Mouse (Mus musculus) forebrain, embryonic 12.5 days (tissue): Measurements from ENCODE around the gene Akr7a5. TPM values are rescaled to one million over a fixed set of nuclear protein-coding genes. Genes with fewer than 3 reads are reported as not detected.

Experiments
- ATAC-seq: fragments of 200-750 bp; cut with Nextera tagmentation; 2 replicates; pipeline ENCODE4 v1.8.0; 2017; ENCODE audit warnings: moderate TSS enrichment; ENCODE audit not compliant: low FRiP score
- H3K27ac ChIP-seq: fragments of 300-500 bp; sonication (generic); 2 replicates; pipeline ENCODE4 v1.5.1; 2016; ENCODE audit warnings: mild to moderate bottlenecking
- H3K27me3 ChIP-seq: fragments of 300-500 bp; sonication (generic); 2 replicates; pipeline ENCODE4 v1.6.1; 2016; ENCODE audit warnings: mild to moderate bottlenecking
- H3K36me3 ChIP-seq: fragments of 300-500 bp; sonication (generic); replicated peaks from 2 replicates; pipeline ENCODE4 v1.6.1; 2016; ENCODE audit warnings: mild to moderate bottlenecking
- H3K4me1 ChIP-seq: fragments of 300-500 bp; sonication (generic); 2 replicates; pipeline ENCODE4 v1.6.1; 2016
- H3K4me2 ChIP-seq: fragments of 300-500 bp; sonication (generic); 2 replicates; pipeline ENCODE4 v1.6.1; 2016; ENCODE audit warnings: mild to moderate bottlenecking, moderate library complexity
- H3K4me3 ChIP-seq: fragments of 300-500 bp; sonication (generic); replicated peaks from 2 replicates; pipeline ENCODE4 v1.5.1; 2016; ENCODE audit warnings: mild to moderate bottlenecking
- H3K9ac ChIP-seq: fragments of 300-500 bp; sonication (generic); 2 replicates; pipeline ENCODE4 v1.6.1; 2016; ENCODE audit warnings: mild to moderate bottlenecking
- H3K9me3 ChIP-seq: fragments of 300-500 bp; sonication (generic); 2 replicates; pipeline ENCODE4 v1.6.1; 2016
- WGBS: fragments of 180-500 bp; shearing (Covaris S2); methylation state at CpG from one replicate; pipeline ENCODE4 v1.1.7; 2016; 5-methylcytosine and 5-hydroxymethylcytosine counted together
- polyA plus RNA-seq: library from polyadenylated mRNA; unstranded; fragments of >200 nt; fragmentation: Nextera tagmentation; extraction: Ambion mirVana; gene quantifications from 2 replicates; pipeline ENCODE4 v1.2.1, GENCODE M21; 2016

Akr7a5 gene
- polyA plus RNA-seq, 1 experiment from 2014 or later = 78.1 TPM

DNA sequence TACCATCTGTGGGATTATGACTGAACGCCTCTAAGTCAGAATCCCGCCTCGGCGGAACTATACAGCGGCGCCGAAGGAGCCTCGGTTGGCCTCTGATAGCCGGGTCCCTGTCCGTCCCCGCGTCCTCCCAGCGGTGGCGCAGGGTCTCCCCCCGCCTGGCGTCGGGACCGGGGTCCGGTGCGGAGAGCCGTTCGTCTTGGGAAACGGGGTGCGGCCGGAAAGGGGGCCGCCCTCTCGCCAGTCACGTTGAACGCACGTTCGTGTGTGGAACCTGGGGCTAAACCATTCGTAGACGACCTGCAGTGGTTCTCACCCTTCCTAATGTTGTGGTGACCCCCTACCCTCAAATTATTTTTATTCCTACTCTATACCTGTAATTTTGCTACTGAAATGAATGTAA lies 27.6 kb downstream of the Akr7a5 start:
- H3K4me1 ChIP-seq = no peaks in the 10 kb centered on the region
- no peak for ATAC-seq

DNA sequence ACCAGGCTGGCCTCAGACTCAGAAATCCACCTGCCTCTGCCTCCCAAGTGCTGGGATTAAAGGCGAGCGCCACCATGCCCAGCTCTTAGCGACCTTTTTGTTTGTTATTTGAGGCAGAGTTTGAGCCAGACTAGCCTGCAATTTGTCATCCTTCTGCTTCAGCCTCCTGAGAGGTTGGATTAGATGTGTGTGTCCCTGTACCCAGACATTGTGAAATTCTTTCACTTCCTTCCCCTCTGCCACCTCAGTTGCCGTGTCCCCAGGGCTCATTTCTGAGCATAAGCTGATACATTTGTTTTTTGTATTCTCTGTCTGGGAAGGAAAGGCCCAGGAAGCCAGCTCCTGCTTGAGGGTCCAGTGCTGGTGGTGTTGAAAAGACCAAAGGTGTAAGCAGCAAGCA lies 30.3 kb downstream of the Akr7a5 start:
- ATAC-seq = no peak
- peaks cover 17% of the 10 kb centered on the region for H3K27me3 ChIP-seq
- H3K36me3 ChIP-seq = peaks cover 7% of the 10 kb centered on the region
- no peak overlapping the region for H3K27ac ChIP-seq
- no peak overlapping the region for H3K9ac ChIP-seq
- H3K9me3 ChIP-seq = no peaks in the 10 kb centered on the region
- WGBS = 80% methylated on average over 4 of the region's 4 CpGs
- no peaks in the 10 kb centered on the region for H3K4me1 ChIP-seq
- H3K4me3 ChIP-seq = no peak overlapping the region
- no peak overlapping the region for H3K4me2 ChIP-seq

More for the DNA sequence above, 27.6 kb downstream of the Akr7a5 start:
- no peak overlapping the region for H3K27ac ChIP-seq
- H3K27me3 ChIP-seq = peaks cover 23% of the 10 kb centered on the region
- 62% methylated on average over 33 of the region's 33 CpGs for WGBS
- H3K9me3 ChIP-seq = no peaks in the 10 kb centered on the region
- H3K9ac ChIP-seq = no peak overlapping the region
- no peaks in the 10 kb centered on the region for H3K36me3 ChIP-seq
- no peak overlapping the region for H3K4me2 ChIP-seq
- H3K4me3 ChIP-seq = no peak overlapping the region

DNA sequence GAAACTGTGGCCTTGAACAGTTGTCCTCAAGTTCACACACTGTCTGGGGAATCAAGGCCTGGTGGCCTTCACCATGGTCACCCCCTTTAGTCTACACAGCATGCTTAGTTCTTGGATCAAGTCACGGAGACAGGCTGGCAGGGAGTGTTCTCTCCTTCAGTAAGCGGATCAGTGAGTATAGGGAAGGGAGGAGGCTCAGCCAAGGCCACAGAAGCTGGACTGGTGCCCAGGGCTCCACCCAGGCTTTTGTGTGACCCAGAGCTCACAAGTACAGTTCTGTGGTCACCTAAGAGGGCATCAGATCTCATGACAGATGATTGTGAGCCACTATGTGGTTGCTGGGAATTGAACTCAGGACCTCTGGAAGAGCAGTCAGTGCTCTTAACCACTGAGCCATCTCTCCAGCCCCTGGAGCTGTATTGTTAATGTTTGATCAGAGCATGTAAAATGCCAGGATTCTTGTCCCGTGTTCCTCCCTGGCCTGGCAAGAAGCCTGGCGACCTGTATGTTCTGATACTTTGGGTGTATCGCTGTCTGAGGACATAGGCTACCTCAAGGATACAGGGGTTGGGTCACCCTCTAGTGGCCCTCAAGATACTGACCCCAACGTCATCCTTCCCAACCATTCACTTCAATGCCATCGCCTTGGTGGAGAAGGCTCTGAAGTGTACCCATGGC lies 31.2 kb downstream of the Akr7a5 start:
- Histone ChIP-seq H3K27me3 (peaks cover 15% of the 10 kb centered on the region), H3K4me2 (no peak overlapping the region), H3K9me3 (no peaks in the 10 kb centered on the region), H3K4me1 (no peaks in the 10 kb centered on the region), H3K36me3 (peaks cover 15% of the 10 kb centered on the region), H3K4me3 (no peak overlapping the region), H3K9ac (no peak overlapping the region), H3K27ac (no peak overlapping the region)
- ATAC-seq = no peak
- 73% methylated on average over 7 of the region's 7 CpGs for WGBS

DNA sequence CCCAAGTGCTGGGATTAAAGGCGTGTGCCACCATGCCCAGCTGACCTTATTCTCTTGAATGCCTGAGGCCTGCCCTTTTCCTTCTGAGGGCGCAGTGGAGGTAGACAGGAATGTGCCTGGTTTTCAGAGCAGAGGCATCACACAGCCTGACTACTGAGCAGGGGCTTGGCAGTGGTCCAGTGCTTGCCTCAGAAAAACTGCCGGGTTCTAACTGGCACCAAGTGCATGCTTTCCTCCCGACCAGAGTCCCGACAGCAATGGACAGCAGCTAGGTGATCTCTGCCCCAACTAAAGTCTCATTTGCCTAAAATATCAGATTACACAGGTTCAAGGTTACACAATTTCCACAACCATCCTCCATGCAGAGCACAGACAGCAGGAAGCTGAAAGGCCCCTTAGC lies 33.2 kb downstream of the Akr7a5 start:
- Histone ChIP-seq H3K4me3 (no peak overlapping the region), H3K9me3 (no peaks in the 10 kb centered on the region), H3K9ac (no peak overlapping the region), H3K4me2 (no peak overlapping the region), H3K4me1 (no peaks in the 10 kb centered on the region), H3K27ac (no peak overlapping the region), H3K36me3 (peaks cover 35% of the 10 kb centered on the region), H3K27me3 (no peaks in the 10 kb centered on the region)
- ATAC-seq = no peak
- WGBS = 77% methylated on average over 5 of the region's 5 CpGs

DNA sequence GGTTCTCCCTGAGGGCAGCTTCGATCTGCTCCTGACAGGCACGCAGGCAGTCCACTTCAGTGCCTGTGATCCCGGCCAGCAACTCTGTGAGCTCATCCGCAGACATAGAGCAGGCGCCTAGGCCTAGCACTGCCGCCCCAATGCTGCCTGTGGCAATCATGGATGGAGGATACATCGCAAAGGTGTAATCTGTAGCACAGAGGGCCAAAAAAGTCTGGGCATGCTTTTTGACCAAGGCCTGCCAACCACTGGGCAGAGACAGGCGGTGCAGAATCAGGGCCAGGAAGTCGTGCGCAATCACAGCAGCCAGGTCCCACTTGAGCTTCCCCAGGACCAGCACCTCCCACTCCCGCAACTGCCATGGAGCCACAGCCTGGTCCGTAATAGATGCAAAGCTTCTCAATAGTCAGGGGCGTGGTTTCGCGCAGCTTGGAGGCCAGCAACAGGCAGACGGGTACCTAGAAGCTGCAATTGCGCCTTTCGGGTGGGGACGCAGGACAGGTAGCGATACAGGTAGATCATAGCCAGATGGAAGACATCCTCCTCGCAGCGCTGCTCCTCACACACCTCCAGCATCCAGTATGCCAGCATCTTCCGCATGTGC lies 35.0 kb downstream of the Akr7a5 start:
- Histone ChIP-seq H3K9me3 (no peaks in the 10 kb centered on the region), H3K27me3 (no peaks in the 10 kb centered on the region), H3K27ac (no peak overlapping the region), H3K9ac (no peak overlapping the region), H3K4me2 (no peak overlapping the region), H3K4me3 (no peak overlapping the region), H3K36me3 (peaks cover 50% of the 10 kb centered on the region), H3K4me1 (peaks cover 3% of the 10 kb centered on the region; the same call in 1 of the 2 replicates)
- 70% methylated on average over 23 of the region's 23 CpGs for WGBS
- ATAC-seq = no peak

DNA sequence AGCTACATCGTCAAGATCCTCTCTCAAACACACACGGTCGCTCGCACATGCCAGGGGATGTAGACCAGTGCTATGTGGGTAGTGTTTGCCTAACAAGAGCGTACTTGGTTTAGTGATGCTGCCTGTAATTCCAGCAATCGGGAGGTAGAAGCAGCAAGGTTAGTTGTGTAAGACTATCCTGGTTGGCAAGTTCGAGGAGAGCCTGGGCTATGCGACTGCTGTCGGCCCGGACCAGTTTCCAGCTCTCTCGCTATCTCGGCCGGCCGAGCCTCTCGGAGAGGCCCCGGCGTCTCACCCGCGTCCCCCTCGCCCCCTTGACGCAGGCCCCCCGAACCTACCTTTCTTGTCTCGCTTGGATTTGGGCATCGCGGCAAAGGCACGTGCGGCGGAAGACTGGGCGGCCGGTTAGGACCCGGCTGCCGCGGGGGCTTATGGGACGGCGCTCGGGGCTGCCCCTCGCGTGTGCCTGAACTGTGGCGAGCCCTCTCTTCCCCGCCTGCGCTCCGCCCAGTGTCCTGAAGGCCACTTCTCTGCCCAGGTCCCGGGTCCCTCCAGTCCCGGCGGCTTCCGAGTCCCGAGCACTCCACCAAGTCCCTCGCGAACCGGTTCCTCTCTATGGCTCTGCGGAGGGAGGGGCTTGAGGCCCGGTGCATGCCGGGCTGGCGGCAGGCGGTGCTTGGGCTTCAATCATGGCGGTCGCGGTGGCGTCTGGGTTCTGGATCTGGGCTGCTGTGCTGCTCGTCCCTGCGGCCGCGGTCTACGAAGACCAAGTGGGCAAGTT lies 41.6 kb downstream of the Akr7a5 start, which contains the start of the genes Mrto4, Emc1 and Ubr4:
Mrto4 (minus strand) TSS at position 646 of the 781 bp plus-strand sequence.
Emc1 (plus strand) TSS at position 657 of the 781 bp plus-strand sequence.
Ubr4 (plus strand) TSS at position 679 of the 781 bp plus-strand sequence.
- H3K9me3 ChIP-seq = no peaks in the 10 kb centered on the region
- peak within 1 kb of the TSS; percentile 94 for H3K4me2 ChIP-seq
- H3K36me3 ChIP-seq = peaks cover 47% of the 10 kb centered on the region
- H3K4me1 ChIP-seq = peaks cover 25% of the 10 kb centered on the region
- H3K27ac ChIP-seq = peak within 1 kb of the TSS; percentile 97
- peak within 1 kb of the TSS; percentile 86 for H3K4me3 ChIP-seq
- H3K27me3 ChIP-seq = no peaks in the 10 kb centered on the region
- peak; percentile 96 for ATAC-seq
- peak within 1 kb of the TSS; percentile 79 for H3K9ac ChIP-seq
- WGBS = under 1% methylated on average over 64 of the region's 64 CpGs

DNA sequence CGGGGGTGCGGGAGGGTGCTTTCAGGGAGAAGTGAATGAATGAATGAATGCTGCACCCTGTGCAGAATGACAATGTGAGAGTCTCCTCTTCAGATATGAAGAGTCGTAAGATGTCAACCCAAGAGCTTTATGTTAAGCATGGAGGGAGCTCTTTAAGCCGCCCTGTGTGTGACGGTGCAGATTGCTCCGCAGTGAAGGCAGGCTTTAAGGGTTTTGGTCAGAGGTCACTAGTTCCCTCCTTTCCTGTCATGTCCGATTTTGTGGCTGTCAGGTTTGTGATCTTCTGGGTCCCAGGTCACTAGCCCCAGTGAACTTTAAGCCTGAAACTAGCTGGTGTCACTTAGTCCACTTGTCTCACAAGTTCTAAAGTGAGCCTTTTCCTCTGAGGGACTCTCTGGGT lies 42.3 kb downstream of the Akr7a5 start:
- under 1% methylated on average over 7 of the region's 7 CpGs for WGBS
- Histone ChIP-seq H3K9me3 (no peaks in the 10 kb centered on the region), H3K4me1 (peaks cover 25% of the 10 kb centered on the region), H3K27ac (peak overlapping the region; percentile 97; the same call in 1 of the 2 replicates), H3K4me3 (peak overlapping the region; percentile 86), H3K27me3 (no peaks in the 10 kb centered on the region), H3K9ac (peak overlapping the region; percentile 79), H3K36me3 (peaks cover 47% of the 10 kb centered on the region), H3K4me2 (peak overlapping the region; percentile 94)
- ATAC-seq = peak; percentile 14; the same call in 1 of the 2 replicates

DNA sequence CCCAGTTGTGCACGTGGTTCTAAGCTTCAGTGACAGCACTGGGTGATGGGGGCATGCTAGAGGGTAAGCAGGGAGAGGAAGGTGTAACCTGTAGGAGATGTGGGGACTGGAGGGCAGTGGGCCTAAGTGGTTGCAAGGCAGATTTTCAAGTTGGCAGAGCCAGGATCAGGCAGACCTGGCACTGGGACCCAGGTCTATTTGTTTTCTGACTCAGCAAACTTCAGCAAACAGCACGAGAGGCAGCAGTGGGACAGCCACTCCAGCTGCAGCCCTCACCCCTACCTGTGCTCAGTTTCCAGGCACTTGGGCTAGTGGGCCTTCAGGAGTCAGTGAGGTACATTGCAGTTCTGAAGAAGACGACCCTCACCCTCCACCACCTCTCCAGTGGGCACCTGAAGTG lies 46.7 kb downstream of the Akr7a5 start:
- WGBS = 96% methylated on average over 3 of the region's 3 CpGs

DNA sequence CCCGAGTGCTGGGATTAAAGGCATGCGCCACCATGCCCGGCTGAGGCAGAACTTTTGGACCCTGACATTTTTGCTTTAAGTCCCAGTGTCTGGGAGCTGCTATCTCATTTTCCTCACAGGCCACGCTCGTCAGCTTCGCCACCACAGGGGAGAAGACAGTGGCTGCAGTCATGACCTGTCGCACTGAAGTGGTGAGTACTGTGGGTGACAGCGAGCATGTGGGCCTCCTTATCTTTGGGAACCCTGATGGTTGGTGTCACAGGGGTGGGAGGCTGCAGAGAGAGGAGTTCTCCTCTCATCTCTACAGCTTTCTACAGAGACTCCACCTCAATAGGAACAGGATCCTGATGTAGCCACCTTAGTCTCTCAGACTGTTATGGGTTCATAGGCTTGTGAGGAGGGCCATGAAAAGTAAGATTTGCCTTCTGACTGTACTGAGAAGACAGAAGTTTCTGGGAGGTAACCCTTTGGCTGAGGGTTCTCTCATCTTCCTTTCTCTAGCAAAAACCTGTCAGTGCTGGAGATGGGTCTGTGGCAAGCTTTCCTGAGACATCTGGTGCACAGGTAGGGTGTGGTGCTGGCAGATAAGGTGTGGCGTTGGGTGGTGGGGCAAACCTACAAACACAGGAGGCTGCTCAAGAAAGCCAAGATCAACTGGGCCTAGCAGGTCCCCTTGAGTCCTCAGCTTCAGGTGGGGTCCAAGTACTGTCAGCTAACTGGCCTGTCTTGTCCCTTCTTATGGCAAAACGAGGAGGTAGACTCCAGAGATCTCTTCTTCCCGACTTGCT lies 50.4 kb downstream of the Akr7a5 start:
- no peak overlapping the region for H3K27ac ChIP-seq
- ATAC-seq = no peak

More for the DNA sequence above, 46.7 kb downstream of the Akr7a5 start:
- Histone ChIP-seq H3K4me2 (no peak overlapping the region), H3K27me3 (no peaks in the 10 kb centered on the region), H3K9me3 (no peaks in the 10 kb centered on the region), H3K4me1 (peaks cover 10% of the 10 kb centered on the region), H3K4me3 (no peak overlapping the region), H3K9ac (no peak overlapping the region), H3K36me3 (peaks cover 65% of the 10 kb centered on the region), H3K27ac (no peak overlapping the region)
- no peak for ATAC-seq

DNA sequence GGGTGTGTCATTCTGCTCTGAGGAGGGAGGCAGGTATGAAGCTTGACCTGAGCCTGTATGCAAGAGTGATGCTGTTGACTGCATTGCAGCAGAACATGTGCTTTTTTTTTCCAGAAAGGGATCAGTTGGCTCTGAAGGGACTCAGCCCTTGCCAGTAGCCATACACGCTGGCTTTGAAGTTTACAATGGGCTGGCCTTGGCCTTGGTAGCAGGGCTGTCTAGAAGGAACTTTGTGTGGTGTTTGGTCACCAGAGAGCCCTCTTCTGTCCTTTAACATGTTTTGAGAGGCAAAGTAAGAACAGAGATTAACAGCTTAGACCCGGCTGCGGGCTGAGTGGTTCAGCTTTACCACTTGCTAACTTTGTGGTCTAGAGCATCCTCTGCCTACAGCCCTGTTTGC lies 56.8 kb downstream of the Akr7a5 start:
- no peak overlapping the region for H3K27ac ChIP-seq
- 94% methylated on average over 3 of the region's 3 CpGs for WGBS
- no peak for ATAC-seq
- H3K27me3 ChIP-seq = no peaks in the 10 kb centered on the region
- no peak overlapping the region for H3K9ac ChIP-seq
- H3K9me3 ChIP-seq = no peaks in the 10 kb centered on the region
- H3K4me2 ChIP-seq = no peak overlapping the region
- no peaks in the 10 kb centered on the region for H3K4me1 ChIP-seq
- peaks cover 97% of the 10 kb centered on the region for H3K36me3 ChIP-seq
- no peak overlapping the region for H3K4me3 ChIP-seq

More for the DNA sequence above, 50.4 kb downstream of the Akr7a5 start:
- Histone ChIP-seq H3K36me3 (peaks cover 95% of the 10 kb centered on the region), H3K9me3 (no peaks in the 10 kb centered on the region), H3K27me3 (no peaks in the 10 kb centered on the region), H3K4me1 (no peaks in the 10 kb centered on the region), H3K9ac (no peak overlapping the region), H3K4me3 (no peak overlapping the region), H3K4me2 (no peak overlapping the region)
- WGBS = 91% methylated on average over 11 of the region's 11 CpGs
